Mouse (Mus musculus) forebrain, embryonic 14.5 days (tissue): ENCODE measurements around the gene Prf1. TPM values are rescaled to one million over a fixed set of nuclear protein-coding genes. Genes with fewer than 3 reads are reported as not detected.

Experiments used
- ATAC-seq: fragments of 200-750 bp; cut with Nextera tagmentation; 2 replicates; pipeline ENCODE4 v1.8.0; 2017; ENCODE audit warnings: mild to moderate bottlenecking, moderate library complexity
- DNase-seq: peaks from one replicate; pipeline ENCODE4 v3.0.0-alpha.2; 2015; ENCODE audit warnings: low spot score
- H3K27ac ChIP-seq: fragments of 300-500 bp; sonication (generic); 2 replicates; pipeline ENCODE4 v1.5.1; 2014; ENCODE audit warnings: low read depth, mild to moderate bottlenecking, control low read depth, low read length, moderate library complexity
- H3K27me3 ChIP-seq: fragments of 300-500 bp; sonication (generic); replicated peaks from 2 replicates; pipeline ENCODE4 v1.6.1; 2014; ENCODE audit warnings: low read length, control low read depth, mixed read lengths; ENCODE audit not compliant: control insufficient read depth, insufficient read depth
- H3K36me3 ChIP-seq: fragments of 300-500 bp; sonication (generic); 2 replicates; pipeline ENCODE4 v1.6.1; 2014; ENCODE audit warnings: low read length, control low read depth; ENCODE audit not compliant: control insufficient read depth, insufficient read depth
- H3K4me1 ChIP-seq: fragments of 300-500 bp; sonication (generic); 2 replicates; pipeline ENCODE4 v1.6.1; 2014; ENCODE audit warnings: antibody characterized with exemption, low read length, control low read depth; ENCODE audit not compliant: control insufficient read depth, insufficient read depth
- H3K4me2 ChIP-seq: fragments of 300-500 bp; sonication (generic); 2 replicates; pipeline ENCODE4 v1.6.1; 2014; ENCODE audit warnings: mild to moderate bottlenecking, control low read depth, low read length
- H3K4me3 ChIP-seq: fragments of 300-500 bp; sonication (generic); 2 replicates; pipeline ENCODE4 v1.5.1; 2014; ENCODE audit warnings: low read depth, low read length, control low read depth
- H3K9ac ChIP-seq: fragments of 300-500 bp; sonication (generic); 2 replicates; pipeline ENCODE4 v1.6.1; 2014; ENCODE audit warnings: mild to moderate bottlenecking, low read length, control low read depth, moderate library complexity
- H3K9me3 ChIP-seq: fragments of 300-500 bp; sonication (generic); replicated peaks from 2 replicates; pipeline ENCODE4 v1.6.1; 2016; ENCODE audit warnings: low read length, control low read depth, mixed read lengths; ENCODE audit not compliant: control insufficient read depth
- WGBS: fragments of 180-500 bp; shearing (Covaris S2); extraction: QIAGEN DNeasy Blood & Tissue Kit; methylation state at CpG from one replicate; pipeline ENCODE4 v1.1.7; 2014; 5-methylcytosine and 5-hydroxymethylcytosine counted together
- polyA plus RNA-seq: library from polyadenylated mRNA; unstranded; fragments of >200 nt; fragmentation: Nextera tagmentation; extraction: Ambion mirVana; gene quantifications from 2 replicates; pipeline ENCODE4 v1.2.1, GENCODE M21; 2014

Prf1 gene
- polyA plus RNA-seq, 1 experiment from 2014 or later = not detected

- 77% methylated on average over 14 of the region's 14 CpGs for WGBS
- no peak for ATAC-seq
Observed at GRCm38 (mm10) chr10:61277918-61278674, 19.5 kb upstream of the Prf1 start.

GRCm38 (mm10) chr10:61281115-61281514, 16.5 kb upstream of the Prf1 start:
- no peak for DNase-seq
- no peak overlapping the region for H3K9ac ChIP-seq
- H3K36me3 ChIP-seq = no peaks in the 10 kb centered on the region
- H3K4me2 ChIP-seq = no peak overlapping the region
- ATAC-seq = no peak
- no peak overlapping the region for H3K27ac ChIP-seq
- H3K9me3 ChIP-seq = no peaks in the 10 kb centered on the region
- H3K4me3 ChIP-seq = no peak overlapping the region
- no peaks in the 10 kb centered on the region for H3K4me1 ChIP-seq
- WGBS = 88% methylated on average over 5 of the region's 5 CpGs
- no peaks in the 10 kb centered on the region for H3K27me3 ChIP-seq

More at GRCm38 (mm10) chr10:61277918-61278674, 19.5 kb upstream of the Prf1 start:
- Histone ChIP-seq H3K4me3 (no peak overlapping the region), H3K27ac (no peak overlapping the region), H3K36me3 (no peaks in the 10 kb centered on the region), H3K9ac (no peak overlapping the region), H3K9me3 (no peaks in the 10 kb centered on the region), H3K27me3 (no peaks in the 10 kb centered on the region), H3K4me1 (no peaks in the 10 kb centered on the region), H3K4me2 (no peak overlapping the region)
- no peak for DNase-seq

- DNase-seq = no peak
Observed at GRCm38 (mm10) chr10:61284309-61284708, 13.3 kb upstream of the Prf1 start.

GRCm38 (mm10) chr10:61285271-61285670, 12.4 kb upstream of the Prf1 start:
- ATAC-seq (no peak), DNase-seq (no peak)
- Histone ChIP-seq H3K4me1 (no peaks in the 10 kb centered on the region), H3K9me3 (no peaks in the 10 kb centered on the region), H3K36me3 (no peaks in the 10 kb centered on the region), H3K4me2 (no peak overlapping the region), H3K9ac (no peak overlapping the region), H3K4me3 (no peak overlapping the region), H3K27me3 (no peaks in the 10 kb centered on the region), H3K27ac (no peak overlapping the region)
- WGBS = 86% methylated on average over 11 of the region's 11 CpGs

More at GRCm38 (mm10) chr10:61284309-61284708, 13.3 kb upstream of the Prf1 start:
- Histone ChIP-seq H3K27me3 (no peaks in the 10 kb centered on the region), H3K9ac (no peak overlapping the region), H3K4me3 (no peak overlapping the region), H3K27ac (no peak overlapping the region), H3K4me2 (no peak overlapping the region), H3K9me3 (no peaks in the 10 kb centered on the region), H3K36me3 (no peaks in the 10 kb centered on the region), H3K4me1 (no peaks in the 10 kb centered on the region)
- no peak for ATAC-seq
- 93% methylated on average over 4 of the region's 4 CpGs for WGBS

- Histone ChIP-seq H3K27ac (no peak overlapping the region), H3K4me2 (no peak overlapping the region), H3K9ac (no peak overlapping the region), H3K4me3 (no peak overlapping the region), H3K27me3 (no peaks in the 10 kb centered on the region), H3K36me3 (no peaks in the 10 kb centered on the region), H3K4me1 (no peaks in the 10 kb centered on the region), H3K9me3 (no peaks in the 10 kb centered on the region)
- 75% methylated on average over 7 of the region's 7 CpGs for whole genome bisulfite sequencing
- DNase-seq (no peak), ATAC-seq (no peak)
Observed at GRCm38 (mm10) chr10:61286246-61286645, 11.4 kb upstream of the Prf1 start.

GRCm38 (mm10) chr10:61290016-61290415, 7.6 kb upstream of the Prf1 start:
- DNase-seq = no peak
- no peak for ATAC-seq
- Histone ChIP-seq H3K9ac (no peak overlapping the region), H3K9me3 (no peaks in the 10 kb centered on the region), H3K4me1 (no peaks in the 10 kb centered on the region), H3K36me3 (no peaks in the 10 kb centered on the region), H3K27ac (no peak overlapping the region), H3K4me3 (no peak overlapping the region), H3K27me3 (no peaks in the 10 kb centered on the region), H3K4me2 (no peak overlapping the region)
- 83% methylated on average over 2 of the region's 2 CpGs for WGBS

- DNase-seq (no peak), ATAC-seq (no peak)
- WGBS = 37% methylated on average over 2 of the region's 2 CpGs
Observed at GRCm38 (mm10) chr10:61290479-61290878, 7.2 kb upstream of the Prf1 start.

GRCm38 (mm10) chr10:61294242-61294641, 3.4 kb upstream of the Prf1 start:
- Histone ChIP-seq H3K4me3 (no peak overlapping the region), H3K9me3 (no peaks in the 10 kb centered on the region), H3K27ac (no peak overlapping the region), H3K36me3 (no peaks in the 10 kb centered on the region), H3K9ac (no peak overlapping the region), H3K4me2 (no peak overlapping the region), H3K4me1 (no peaks in the 10 kb centered on the region), H3K27me3 (no peaks in the 10 kb centered on the region)
- 82% methylated on average over 8 of the region's 8 CpGs for WGBS
- DNase-seq (no peak), ATAC-seq (no peak)

More at GRCm38 (mm10) chr10:61290479-61290878, 7.2 kb upstream of the Prf1 start:
- Histone ChIP-seq H3K4me2 (no peak overlapping the region), H3K9ac (no peak overlapping the region), H3K27me3 (no peaks in the 10 kb centered on the region), H3K36me3 (no peaks in the 10 kb centered on the region), H3K4me1 (no peaks in the 10 kb centered on the region), H3K27ac (no peak overlapping the region), H3K9me3 (no peaks in the 10 kb centered on the region), H3K4me3 (no peak overlapping the region)

GRCm38 (mm10) chr10:61296713-61297445, 754 bp upstream of the Prf1 start:
- no peaks in the 10 kb centered on the region for H3K4me1 ChIP-seq
- no peak overlapping the region for H3K9ac ChIP-seq
- H3K27ac ChIP-seq = no peak overlapping the region
- WGBS = 83% methylated on average over 8 of the region's 8 CpGs
- H3K9me3 ChIP-seq = no peaks in the 10 kb centered on the region
- DNase-seq (no peak), ATAC-seq (no peak)
- H3K4me2 ChIP-seq = no peak overlapping the region
- H3K27me3 ChIP-seq = no peaks in the 10 kb centered on the region
- no peak overlapping the region for H3K4me3 ChIP-seq
- no peaks in the 10 kb centered on the region for H3K36me3 ChIP-seq
